Mouse (Mus musculus): ENCODE data around the gene Olfr718-ps1. TPM values are rescaled to one million over a fixed set of nuclear protein-coding genes. Genes with fewer than 3 reads are reported as not detected.

Olfr718-ps1 gene
- polyA plus RNA-seq, 1 experiment from 2014 or later, result not detected

DNA sequence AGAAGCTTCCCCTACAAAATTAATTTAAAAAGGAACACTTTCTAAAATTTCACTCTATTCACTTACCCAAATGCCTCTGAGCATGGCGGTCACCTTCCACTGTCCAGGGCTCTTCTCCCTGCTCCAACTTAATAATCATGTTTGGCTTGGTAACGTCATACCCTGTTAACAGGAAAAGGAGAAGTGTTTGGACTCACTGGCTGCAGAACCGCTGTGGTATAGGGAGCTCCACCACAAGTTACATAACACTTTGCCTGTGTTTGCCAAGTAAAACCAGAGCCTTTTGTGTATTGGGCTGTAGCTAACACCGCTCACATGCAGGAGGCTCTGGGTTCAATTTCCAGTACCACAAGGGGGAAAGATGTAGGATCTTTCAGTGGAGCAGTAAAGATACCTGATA, 28.6 kb upstream of the Olfr718-ps1 start:
- H3K27ac ChIP-seq (ENCODE audit: low read depth, low read length), result no peak overlapping the region
- H3K36me3 ChIP-seq (ENCODE audit: control insufficient read depth, insufficient read depth, low read length), result peaks cover 67% of the 10 kb centered on the region
- WGBS, result 94% methylated on average over 4 of the region's 4 CpGs
- H3K27me3 ChIP-seq (replicated peaks; ENCODE audit: control insufficient read depth, insufficient read depth, low read length), result no peaks in the 10 kb centered on the region
- ATAC-seq, result no peak
- H3K4me2 ChIP-seq (ENCODE audit: low read length), result no peak overlapping the region
- peaks cover 11% of the 10 kb centered on the region for H3K4me1 ChIP-seq (ENCODE audit: control insufficient read depth, insufficient read depth, low read depth, low read length)
- H3K4me3 ChIP-seq (ENCODE audit: low read length), result no peak overlapping the region
- H3K9me3 ChIP-seq (ENCODE audit: control insufficient read depth, low read length), result peaks cover 5% of the 10 kb centered on the region
- H3K9ac ChIP-seq (ENCODE audit: low read depth, low read length), result no peak overlapping the region

DNA sequence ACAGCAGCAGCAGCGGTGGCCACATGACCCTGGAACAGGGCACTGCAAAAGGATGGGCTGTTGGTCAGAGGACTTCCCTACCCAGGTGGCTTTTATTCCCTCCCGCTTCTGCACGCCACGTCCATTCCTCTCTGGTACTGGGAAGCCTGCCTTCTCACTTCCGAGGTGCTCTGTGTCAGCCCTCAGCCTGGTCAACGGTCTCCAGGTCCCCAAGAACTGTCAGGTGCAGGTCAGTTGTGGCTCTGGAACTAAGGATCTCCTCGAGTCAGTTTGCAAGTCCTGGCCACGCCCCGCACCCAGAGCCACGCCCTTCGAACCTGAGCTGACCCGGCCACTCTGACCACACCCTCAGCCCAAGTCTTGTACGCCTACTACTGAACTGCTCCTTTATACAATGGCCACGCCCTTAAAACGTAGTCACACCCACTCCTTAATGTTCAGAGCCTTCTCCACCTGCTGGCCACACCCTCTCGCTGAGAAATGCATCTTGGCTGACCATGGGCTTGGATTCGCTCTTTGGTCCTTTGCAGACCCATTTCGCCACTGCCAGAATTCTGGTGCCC, 18.2 kb upstream of the Olfr718-ps1 start:
- 14% methylated on average over 18 of the region's 18 CpGs for WGBS
- H3K27me3 ChIP-seq (replicated peaks; ENCODE audit: control insufficient read depth, insufficient read depth, low read length), result peaks cover 3% of the 10 kb centered on the region; the same call in 1 of the 2 replicates
- no peaks in the 10 kb centered on the region for H3K36me3 ChIP-seq (ENCODE audit: control insufficient read depth, insufficient read depth, low read length)
- no peak for ATAC-seq
- no peak overlapping the region for H3K4me2 ChIP-seq (ENCODE audit: low read length)
- H3K9me3 ChIP-seq (ENCODE audit: control insufficient read depth, low read length), result no peaks in the 10 kb centered on the region
- no peak overlapping the region for H3K9ac ChIP-seq (ENCODE audit: low read depth, low read length)
- H3K4me1 ChIP-seq (ENCODE audit: control insufficient read depth, insufficient read depth, low read depth, low read length), result no peaks in the 10 kb centered on the region
- no peak overlapping the region for H3K27ac ChIP-seq (ENCODE audit: low read depth, low read length)
- H3K4me3 ChIP-seq (ENCODE audit: low read length), result no peak overlapping the region

DNA sequence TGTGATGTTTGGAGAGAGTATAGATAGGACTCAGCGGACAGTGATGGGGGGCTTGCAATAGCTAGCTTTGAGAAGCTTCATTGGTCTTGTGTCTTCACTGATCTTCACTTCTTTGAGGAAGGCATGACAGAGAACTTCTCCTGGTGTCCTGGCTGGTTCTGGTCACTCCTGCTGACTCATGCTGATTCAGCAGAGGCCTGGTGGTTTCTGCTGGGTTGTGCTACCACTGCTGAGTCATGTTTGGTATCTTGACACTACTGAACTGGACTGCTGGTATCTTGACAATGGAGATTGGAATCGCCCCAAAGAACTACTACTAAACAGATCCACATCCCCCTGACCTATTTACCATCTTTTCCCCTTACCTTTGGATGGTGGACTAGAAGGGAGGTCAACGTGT, 8.2 kb upstream of the Olfr718-ps1 start:
- Histone ChIP-seq H3K27ac (ENCODE audit: low read depth, low read length) (no peak overlapping the region), H3K27me3 (replicated peaks; ENCODE audit: control insufficient read depth, insufficient read depth, low read length) (peaks cover 19% of the 10 kb centered on the region), H3K4me1 (ENCODE audit: control insufficient read depth, insufficient read depth, low read depth, low read length) (no peaks in the 10 kb centered on the region; the same call in 1 of the 2 replicates), H3K36me3 (ENCODE audit: control insufficient read depth, insufficient read depth, low read length) (no peaks in the 10 kb centered on the region), H3K9ac (ENCODE audit: low read depth, low read length) (no peak overlapping the region), H3K4me2 (ENCODE audit: low read length) (no peak overlapping the region), H3K4me3 (ENCODE audit: low read length) (no peak overlapping the region), H3K9me3 (ENCODE audit: control insufficient read depth, low read length) (no peaks in the 10 kb centered on the region; the same call in none of the 2 replicates)
- 90% methylated on average over 3 of the region's 3 CpGs for WGBS
- no peak for ATAC-seq

DNA sequence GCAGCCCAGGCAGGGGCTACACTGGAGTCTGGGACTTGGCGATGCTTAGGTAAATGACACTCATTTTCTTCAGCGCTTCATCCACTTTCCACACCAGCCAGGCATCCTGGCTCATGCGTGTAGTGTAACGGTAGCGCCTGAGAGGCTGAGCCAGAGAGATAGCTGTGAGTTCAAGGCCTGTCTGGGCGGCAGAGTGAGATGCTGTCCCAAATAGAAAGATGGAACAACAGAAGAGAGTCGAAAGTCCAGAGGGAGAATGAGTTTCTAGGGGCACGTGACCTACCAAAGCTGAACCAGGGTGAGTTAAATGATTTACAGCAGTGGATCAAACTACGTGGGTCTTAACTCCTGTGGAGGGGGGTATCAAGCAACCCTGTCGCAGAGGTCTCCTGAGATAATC, 6.4 kb upstream of the Olfr718-ps1 start:
- H3K4me1 ChIP-seq (ENCODE audit: control insufficient read depth, insufficient read depth, low read depth, low read length), result no peaks in the 10 kb centered on the region; the same call in 1 of the 2 replicates
- H3K27ac ChIP-seq (ENCODE audit: low read depth, low read length), result no peak overlapping the region
- no peaks in the 10 kb centered on the region for H3K36me3 ChIP-seq (ENCODE audit: control insufficient read depth, insufficient read depth, low read length)
- no peak overlapping the region for H3K4me2 ChIP-seq (ENCODE audit: low read length)
- WGBS, result 91% methylated on average over 10 of the region's 10 CpGs
- H3K4me3 ChIP-seq (ENCODE audit: low read length), result no peak overlapping the region
- no peak overlapping the region for H3K9ac ChIP-seq (ENCODE audit: low read depth, low read length)
- H3K9me3 ChIP-seq (ENCODE audit: control insufficient read depth, low read length), result no peaks in the 10 kb centered on the region; the same call in none of the 2 replicates
- peaks cover 17% of the 10 kb centered on the region for H3K27me3 ChIP-seq (replicated peaks; ENCODE audit: control insufficient read depth, insufficient read depth, low read length)
- ATAC-seq, result no peak

DNA sequence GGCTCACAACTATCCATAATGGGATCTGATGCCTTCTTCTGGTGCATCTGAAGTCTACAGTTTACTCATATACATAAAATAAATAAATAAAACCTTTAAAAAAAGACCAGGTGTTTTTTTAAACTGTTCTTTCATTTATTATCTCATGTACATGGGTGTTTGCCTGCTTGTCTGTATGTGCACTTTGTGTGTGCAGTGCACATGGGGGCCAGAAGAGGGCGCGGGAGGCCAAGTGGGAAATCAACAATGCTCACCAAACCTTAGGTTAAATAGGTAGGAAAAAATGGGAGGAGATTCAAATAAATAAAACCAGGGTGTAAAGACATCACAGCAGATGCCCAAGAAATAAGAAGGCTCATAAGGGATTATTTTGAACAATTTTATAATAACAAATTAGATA, 2.7 kb upstream of the Olfr718-ps1 start:
- no peak overlapping the region for H3K4me3 ChIP-seq (ENCODE audit: low read length)
- no peak for ATAC-seq

DNA sequence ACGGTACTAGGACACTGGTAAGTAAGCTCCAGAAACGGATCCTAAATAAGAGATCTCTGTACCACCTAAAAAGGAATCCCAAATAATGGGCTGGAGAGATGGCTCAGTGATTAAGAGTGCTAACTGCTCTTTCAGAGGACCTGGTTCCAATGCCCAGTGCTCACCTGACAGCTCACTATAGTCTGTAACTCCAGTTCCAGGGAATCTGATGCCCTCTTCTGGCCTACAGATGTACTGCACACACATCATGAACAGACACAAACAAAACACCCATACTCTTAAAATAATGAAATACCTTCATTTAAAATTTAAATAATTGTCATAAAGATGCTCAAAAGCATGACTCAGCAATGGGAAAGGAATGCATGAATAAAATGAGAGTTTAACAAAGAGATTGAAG, 2.2 kb upstream of the Olfr718-ps1 start:
- 94% methylated on average over 2 of the region's 2 CpGs for WGBS
- no peaks in the 10 kb centered on the region; the same call in 1 of the 2 replicates for H3K9me3 ChIP-seq (ENCODE audit: control insufficient read depth, low read length)
- no peak overlapping the region for H3K4me3 ChIP-seq (ENCODE audit: low read length)
- no peak overlapping the region for H3K27ac ChIP-seq (ENCODE audit: low read depth, low read length)
- ATAC-seq, result no peak
- no peaks in the 10 kb centered on the region for H3K36me3 ChIP-seq (ENCODE audit: control insufficient read depth, insufficient read depth, low read length)
- H3K9ac ChIP-seq (ENCODE audit: low read depth, low read length), result no peak overlapping the region
- no peak overlapping the region for H3K4me2 ChIP-seq (ENCODE audit: low read length)
- no peaks in the 10 kb centered on the region for H3K4me1 ChIP-seq (ENCODE audit: control insufficient read depth, insufficient read depth, low read depth, low read length)
- H3K27me3 ChIP-seq (replicated peaks; ENCODE audit: control insufficient read depth, insufficient read depth, low read length), result no peaks in the 10 kb centered on the region

More for the DNA sequence above, 2.7 kb upstream of the Olfr718-ps1 start:
- Histone ChIP-seq H3K27ac (ENCODE audit: low read depth, low read length) (no peak overlapping the region), H3K9me3 (ENCODE audit: control insufficient read depth, low read length) (no peaks in the 10 kb centered on the region; the same call in 1 of the 2 replicates), H3K4me1 (ENCODE audit: control insufficient read depth, insufficient read depth, low read depth, low read length) (no peaks in the 10 kb centered on the region), H3K4me2 (ENCODE audit: low read length) (no peak overlapping the region), H3K9ac (ENCODE audit: low read depth, low read length) (no peak overlapping the region), H3K27me3 (replicated peaks; ENCODE audit: control insufficient read depth, insufficient read depth, low read length) (no peaks in the 10 kb centered on the region), H3K36me3 (ENCODE audit: control insufficient read depth, insufficient read depth, low read length) (no peaks in the 10 kb centered on the region)
- 85% methylated on average over 2 of the region's 2 CpGs for WGBS

DNA sequence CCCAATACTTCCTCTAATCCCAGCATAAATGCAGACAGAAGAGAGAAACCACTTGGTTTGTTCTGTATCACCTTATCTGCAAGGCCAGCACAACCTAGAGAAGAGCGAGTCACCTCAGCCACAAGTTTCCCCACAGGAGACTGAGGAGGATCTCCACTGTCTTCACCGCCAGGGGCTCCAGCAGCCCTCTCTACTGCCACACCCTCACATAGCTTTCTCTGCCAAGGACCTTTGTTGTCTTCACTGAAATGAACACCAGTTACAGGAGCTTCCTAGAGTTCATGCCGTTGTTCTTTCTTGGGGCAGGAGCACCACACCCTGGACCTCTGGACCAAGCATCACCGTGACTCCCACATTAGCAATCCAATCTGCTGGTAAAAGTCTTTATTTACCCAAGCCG, 1.3 kb upstream of the Olfr718-ps1 start:
- WGBS, result 89% methylated on average over 5 of the region's 5 CpGs
- Histone ChIP-seq H3K4me2 (ENCODE audit: low read length) (no peak overlapping the region), H3K9ac (ENCODE audit: low read depth, low read length) (no peak overlapping the region), H3K27ac (ENCODE audit: low read depth, low read length) (no peak overlapping the region), H3K27me3 (replicated peaks; ENCODE audit: control insufficient read depth, insufficient read depth, low read length) (no peaks in the 10 kb centered on the region), H3K9me3 (ENCODE audit: control insufficient read depth, low read length) (no peaks in the 10 kb centered on the region; the same call in 1 of the 2 replicates), H3K4me3 (ENCODE audit: low read length) (no peak overlapping the region), H3K36me3 (ENCODE audit: control insufficient read depth, insufficient read depth, low read length) (no peaks in the 10 kb centered on the region), H3K4me1 (ENCODE audit: control insufficient read depth, insufficient read depth, low read depth, low read length) (no peaks in the 10 kb centered on the region)
- no peak for ATAC-seq

DNA sequence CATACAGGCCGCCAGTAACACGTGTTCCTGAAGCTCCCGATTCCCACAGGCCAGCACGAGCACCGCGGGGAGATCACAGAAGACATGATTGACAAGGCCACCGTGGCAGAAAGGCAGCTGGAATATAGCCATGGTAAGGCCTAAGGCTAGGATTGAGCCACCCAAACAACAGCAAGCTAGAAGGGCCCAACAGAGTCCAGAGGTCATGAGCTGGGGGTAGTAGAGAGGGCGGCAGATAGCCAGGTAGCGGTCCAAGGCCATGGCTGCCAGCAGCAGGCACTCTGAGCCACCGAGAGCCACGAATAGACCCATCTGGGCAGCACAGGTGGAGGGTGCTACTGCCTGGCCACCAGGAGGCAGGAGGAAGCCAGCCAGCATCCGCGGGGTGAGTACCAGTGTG, 9.8 kb downstream of the Olfr718-ps1 start:
- no peak for ATAC-seq
- Histone ChIP-seq H3K4me2 (ENCODE audit: low read length) (no peak overlapping the region), H3K36me3 (ENCODE audit: control insufficient read depth, insufficient read depth, low read length) (no peaks in the 10 kb centered on the region), H3K27ac (ENCODE audit: low read depth, low read length) (no peak overlapping the region), H3K4me3 (ENCODE audit: low read length) (no peak overlapping the region), H3K4me1 (ENCODE audit: control insufficient read depth, insufficient read depth, low read depth, low read length) (no peaks in the 10 kb centered on the region), H3K9me3 (ENCODE audit: control insufficient read depth, low read length) (no peaks in the 10 kb centered on the region), H3K27me3 (replicated peaks; ENCODE audit: control insufficient read depth, insufficient read depth, low read length) (no peaks in the 10 kb centered on the region), H3K9ac (ENCODE audit: low read depth, low read length) (no peak overlapping the region)
- WGBS, result 88% methylated on average over 13 of the region's 13 CpGs

DNA sequence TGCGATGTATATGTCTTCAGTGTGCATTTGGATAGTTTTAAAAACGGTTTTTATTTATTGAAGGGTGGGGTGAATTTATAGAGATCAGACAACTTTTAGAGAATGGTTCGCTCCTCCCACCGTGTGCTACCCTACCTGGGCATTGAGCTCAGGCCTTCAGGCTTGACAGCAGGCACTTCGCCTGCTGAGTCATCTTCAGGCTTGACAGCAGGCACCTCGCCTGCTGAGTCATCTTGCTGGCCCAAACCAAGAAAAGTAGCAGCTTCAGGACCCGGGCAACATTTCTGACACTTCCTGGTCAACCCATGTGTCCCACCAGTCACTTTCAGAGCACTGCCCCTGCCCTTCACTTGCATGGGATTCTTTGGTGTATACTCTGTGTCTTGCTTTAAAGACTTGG, 12.3 kb downstream of the Olfr718-ps1 start:
- Histone ChIP-seq H3K4me2 (ENCODE audit: low read length) (no peak overlapping the region), H3K36me3 (ENCODE audit: control insufficient read depth, insufficient read depth, low read length) (no peaks in the 10 kb centered on the region), H3K9me3 (ENCODE audit: control insufficient read depth, low read length) (no peaks in the 10 kb centered on the region), H3K9ac (ENCODE audit: low read depth, low read length) (no peak overlapping the region), H3K4me3 (ENCODE audit: low read length) (no peak overlapping the region), H3K27ac (ENCODE audit: low read depth, low read length) (no peak overlapping the region), H3K27me3 (replicated peaks; ENCODE audit: control insufficient read depth, insufficient read depth, low read length) (no peaks in the 10 kb centered on the region), H3K4me1 (ENCODE audit: control insufficient read depth, insufficient read depth, low read depth, low read length) (no peaks in the 10 kb centered on the region)
- ATAC-seq, result no peak
- 93% methylated on average over 7 of the region's 7 CpGs for WGBS

Data from hindbrain, embryonic 16.5 days (tissue).